Mouse (Mus musculus) thymus, adult 2 months (tissue): ENCODE measurements around the gene Stxbp3. TPM values are rescaled to one million over a fixed set of nuclear protein-coding genes. Genes with fewer than 3 reads are reported as not detected.
A peak's percentile ranks its signal among the peaks of the same experiment; 100 is the strongest.

ENCODE experiments used
- DNase-seq: peaks from one replicate; pipeline ENCODE4 v3.0.0; 2021
- H3K27ac ChIP-seq: fragments of 200-500 bp; 2 replicates; pipeline ENCODE4 v1.5.1; 2012; ENCODE audit warnings: low read length, control low read depth; ENCODE audit not compliant: control insufficient read depth, insufficient read depth
- H3K27me3 ChIP-seq: fragments of 200-500 bp; 2 replicates; pipeline ENCODE4 v1.6.1; 2012; ENCODE audit warnings: mild to moderate bottlenecking, low read length, moderate library complexity, mixed read lengths; ENCODE audit not compliant: control insufficient read depth, insufficient read depth
- H3K36me3 ChIP-seq: fragments of 200-500 bp; 2 replicates; pipeline ENCODE4 v1.6.1; 2012; ENCODE audit warnings: mild to moderate bottlenecking, low read length, moderate library complexity; ENCODE audit not compliant: control insufficient read depth, insufficient read depth
- H3K4me1 ChIP-seq: fragments of 200-500 bp; replicated peaks from 2 replicates; pipeline ENCODE4 v1.6.1; 2012; ENCODE audit warnings: low read length; ENCODE audit not compliant: control insufficient read depth, insufficient read depth
- H3K4me3 ChIP-seq: fragments of 200-500 bp; 2 replicates; pipeline ENCODE4 v1.5.1; 2012; ENCODE audit warnings: mild to moderate bottlenecking, low read length, control low read depth, moderate library complexity; ENCODE audit not compliant: control insufficient read depth, insufficient read depth
- CTCF ChIP-seq: fragments of 200-500 bp; IDR thresholded peaks from 2 replicates; pipeline ENCODE4 v1.5.1; 2012; ENCODE audit warnings: mild to moderate bottlenecking, control low read depth, low read length, moderate library complexity, borderline replicate concordance; ENCODE audit not compliant: control insufficient read depth, poor library complexity, insufficient read depth; ENCODE audit errors: extremely low read depth
- POLR2A ChIP-seq: fragments of 200-500 bp; IDR thresholded peaks from 2 replicates; pipeline ENCODE4 v1.6.1; 2012; ENCODE audit warnings: mild to moderate bottlenecking, low read length, control low read depth, moderate library complexity; ENCODE audit not compliant: control insufficient read depth, poor library complexity, insufficient read depth; ENCODE audit errors: extremely low read depth
- WGBS: fragments of 180-500 bp; shearing (Covaris S2); methylation state at CpG from one replicate; pipeline ENCODE4 v1.1.7; 2018; 5-methylcytosine and 5-hydroxymethylcytosine counted together
- polyA plus RNA-seq: library from polyadenylated mRNA; depleted of rRNA; stranded (reverse); fragments of >200 nt; gene quantifications from 2 replicates; pipeline ENCODE4 v1.2.3, GENCODE M21; 2012

Stxbp3 gene
- polyA plus RNA-seq, 1 experiment, result 13.2 TPM

DNA sequence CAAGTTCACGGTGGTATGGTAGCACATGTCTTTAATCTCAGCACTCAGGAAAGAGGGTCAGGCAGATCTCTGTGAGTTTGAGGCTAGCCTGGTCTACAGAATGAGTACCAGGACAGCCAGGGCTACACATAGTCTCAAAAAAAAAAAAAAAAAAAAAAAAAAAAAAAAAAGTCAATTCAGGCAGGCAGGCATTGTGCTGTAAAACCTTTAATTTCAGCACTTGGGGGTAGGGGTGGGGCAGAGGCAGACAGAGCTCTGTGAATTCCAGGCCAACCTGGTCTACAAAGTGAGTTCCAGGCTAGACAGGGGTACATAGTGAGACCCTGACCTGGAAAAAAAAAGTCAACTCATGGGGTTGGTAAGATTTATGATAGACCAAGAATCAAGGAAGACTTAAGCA lies 17.4 kb upstream of the Stxbp3 start:
- WGBS, result 93% methylated on average over 1 of the region's 1 CpGs
- no peak overlapping the region for H3K27ac ChIP-seq

DNA sequence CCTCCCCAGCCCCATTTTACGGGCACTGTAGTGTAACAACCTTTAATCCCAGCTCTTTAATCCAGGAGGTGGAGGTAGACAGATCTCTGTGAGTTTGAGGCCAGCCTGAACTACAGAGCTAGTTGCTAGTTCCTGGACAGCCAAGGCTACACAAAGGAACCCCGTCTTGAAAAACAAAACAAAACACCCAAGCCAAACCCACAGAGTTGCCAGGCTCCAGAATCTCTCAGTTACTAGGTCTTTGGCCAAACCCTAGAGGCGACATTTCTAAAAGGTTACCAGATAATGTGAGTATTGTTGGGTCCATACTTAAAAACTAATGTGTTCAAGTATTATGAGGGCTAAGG lies 16.8 kb upstream of the Stxbp3 start:
- no peaks in the 10 kb centered on the region for H3K4me1 ChIP-seq
- no peak for TF ChIP-seq CTCF
- no peak for TF ChIP-seq POLR2A
- no peak for DNase-seq
- no peaks in the 10 kb centered on the region for H3K36me3 ChIP-seq
- no peak overlapping the region for H3K27ac ChIP-seq
- no peak overlapping the region for H3K4me3 ChIP-seq
- 57% methylated on average over 3 of the region's 3 CpGs for WGBS
- H3K27me3 ChIP-seq, result no peaks in the 10 kb centered on the region

More for the DNA sequence above, 17.4 kb upstream of the Stxbp3 start:
- no peak for TF ChIP-seq POLR2A
- H3K4me3 ChIP-seq, result no peak overlapping the region
- no peak for DNase-seq
- H3K36me3 ChIP-seq, result no peaks in the 10 kb centered on the region
- H3K4me1 ChIP-seq, result no peaks in the 10 kb centered on the region
- H3K27me3 ChIP-seq, result no peaks in the 10 kb centered on the region

DNA sequence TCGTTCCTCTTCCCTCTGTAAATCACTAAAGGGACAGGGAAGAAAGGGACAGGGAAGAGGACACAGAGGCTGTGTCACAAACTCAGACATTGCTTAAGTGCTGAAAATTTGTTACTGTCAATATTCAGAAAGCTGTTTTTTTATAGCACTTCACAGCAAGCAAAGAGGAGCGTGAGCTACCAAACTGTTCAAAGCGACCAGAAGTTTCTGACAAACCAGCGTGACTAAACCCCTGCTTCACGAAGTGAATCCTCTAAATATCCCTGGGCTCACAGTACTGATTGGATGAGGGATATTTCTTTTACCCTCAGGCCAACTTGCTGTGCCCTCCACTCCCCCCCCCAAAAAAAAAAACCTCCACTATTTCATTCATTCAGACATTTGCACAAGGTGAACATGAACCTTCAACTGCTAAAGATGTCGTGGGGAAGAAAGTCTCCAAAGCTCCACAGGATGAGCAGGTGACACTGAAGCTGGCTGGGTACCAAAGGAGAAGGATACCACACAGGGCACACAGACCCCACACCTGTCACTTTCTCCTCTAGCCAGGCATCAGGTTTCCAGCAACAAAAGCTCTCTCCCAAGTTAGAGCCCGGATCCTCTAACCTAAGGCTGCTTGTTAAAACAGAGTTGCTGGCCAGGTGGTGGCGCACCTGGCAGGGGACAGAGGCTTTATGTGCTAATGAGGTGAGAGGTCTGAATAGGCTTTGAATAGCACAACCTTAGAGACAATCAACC lies 16.2 kb upstream of the Stxbp3 start:
- peak; percentile 68 for DNase-seq
- Histone ChIP-seq H3K4me3 (no peak overlapping the region), H3K27ac (no peak overlapping the region), H3K4me1 (no peaks in the 10 kb centered on the region; the same call in 1 of the 2 replicates), H3K36me3 (no peaks in the 10 kb centered on the region), H3K27me3 (no peaks in the 10 kb centered on the region)
- WGBS, result 77% methylated on average over 8 of the region's 8 CpGs
- TF ChIP-seq POLR2A (no peak), CTCF (peak; percentile 42; the same call in 1 of the 2 replicates)

DNA sequence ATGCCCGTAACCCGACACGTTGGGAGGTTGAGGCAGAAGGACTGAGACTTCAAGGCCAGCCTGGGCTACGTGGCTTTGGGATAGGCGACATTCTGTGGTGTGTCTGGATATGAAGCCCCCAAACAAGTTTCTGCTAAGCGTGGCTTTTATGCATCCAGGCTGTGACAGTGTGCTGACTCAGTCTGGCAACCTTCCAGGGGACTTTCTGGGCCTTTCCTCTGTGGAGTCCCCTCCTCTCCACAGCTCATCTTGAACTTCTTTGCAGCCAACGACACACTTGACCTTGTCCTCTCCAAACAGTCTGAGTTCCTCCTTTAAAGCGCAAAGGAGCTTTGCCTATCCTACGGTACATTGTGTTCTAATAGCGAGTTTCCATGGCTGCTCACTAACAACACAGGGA lies 15.5 kb upstream of the Stxbp3 start:
- TF ChIP-seq POLR2A (no peak), CTCF (no peak)
- Histone ChIP-seq H3K4me1 (peaks cover 2% of the 10 kb centered on the region; the same call in 1 of the 2 replicates), H3K4me3 (no peak overlapping the region), H3K27ac (peak overlapping the region; percentile 56; the same call in 1 of the 2 replicates), H3K27me3 (no peaks in the 10 kb centered on the region), H3K36me3 (no peaks in the 10 kb centered on the region)
- DNase-seq, result no peak
- 70% methylated on average over 10 of the region's 10 CpGs for WGBS

DNA sequence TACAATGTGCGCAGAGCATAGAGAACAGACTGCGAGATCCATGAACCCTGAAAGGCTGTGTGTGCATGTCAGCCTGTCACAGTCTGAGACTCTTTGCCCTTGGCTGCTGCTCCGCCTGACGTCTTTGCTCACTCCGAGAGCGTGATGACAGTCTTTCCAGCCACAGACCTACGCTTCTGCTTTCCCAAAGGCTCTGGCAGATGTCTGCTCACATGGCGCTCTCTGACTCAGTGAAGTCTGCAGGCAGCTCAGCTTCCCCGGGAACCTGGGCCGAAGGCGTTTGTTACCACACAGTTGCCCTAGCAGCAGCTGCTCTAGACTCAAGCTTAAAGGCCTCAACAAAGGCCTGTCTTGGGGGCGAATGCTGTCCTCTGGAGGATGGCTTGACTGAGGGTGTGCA lies 15.0 kb upstream of the Stxbp3 start:
- H3K27me3 ChIP-seq, result no peaks in the 10 kb centered on the region
- H3K4me1 ChIP-seq, result peaks cover 4% of the 10 kb centered on the region; the same call in 1 of the 2 replicates
- no peak overlapping the region for H3K4me3 ChIP-seq
- 69% methylated on average over 12 of the region's 12 CpGs for WGBS
- no peaks in the 10 kb centered on the region for H3K36me3 ChIP-seq
- TF ChIP-seq CTCF (no peak), POLR2A (no peak)
- no peak for DNase-seq
- H3K27ac ChIP-seq, result peak overlapping the region; percentile 56; the same call in 1 of the 2 replicates

DNA sequence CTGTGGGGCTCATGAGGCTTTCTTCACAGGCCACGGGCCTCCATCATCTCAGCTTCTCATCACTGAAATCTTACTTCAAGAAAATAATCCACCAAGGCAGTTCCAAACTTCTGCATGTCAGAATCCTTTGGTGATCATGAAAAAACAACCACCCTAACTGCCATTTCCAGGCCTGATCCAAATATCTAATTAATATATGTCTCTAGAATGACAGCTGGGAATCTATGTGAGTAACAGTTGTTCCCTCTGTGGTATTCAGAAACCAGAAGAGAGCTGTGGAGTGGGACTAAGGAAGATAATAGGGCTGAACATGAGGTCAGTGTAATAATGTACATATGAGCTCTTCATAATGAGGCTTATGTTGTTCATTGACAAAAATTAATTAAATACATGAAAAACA lies 12.9 kb upstream of the Stxbp3 start:
- Histone ChIP-seq H3K36me3 (no peaks in the 10 kb centered on the region), H3K27me3 (no peaks in the 10 kb centered on the region), H3K4me1 (peaks cover 5% of the 10 kb centered on the region; the same call in 1 of the 2 replicates), H3K4me3 (no peak overlapping the region), H3K27ac (no peak overlapping the region)
- WGBS, result 91% methylated on average over 1 of the region's 1 CpGs
- no peak for TF ChIP-seq POLR2A
- no peak for TF ChIP-seq CTCF
- no peak for DNase-seq
